Mouse (Mus musculus) forebrain, embryonic 10.5 days (tissue): ENCODE measurements around the gene Gmfb. TPM values are rescaled to one million over a fixed set of nuclear protein-coding genes. Genes with fewer than 3 reads are reported as not detected.
"Not testable (repeated sequence)": the region's sequence is repeated elsewhere in the genome, so short reads cannot be mapped to it uniquely, and the experiment has no call there.

Experiments
- DNase-seq: peaks from one replicate; pipeline ENCODE4 v3.0.0-alpha.2; 2017; ENCODE audit warnings: low spot score; ENCODE audit errors: extremely low spot score
- H3K27ac ChIP-seq: fragments of 300-500 bp; sonication (generic); 2 replicates; pipeline ENCODE4 v1.5.1; 2016; ENCODE audit warnings: mild to moderate bottlenecking
- H3K27me3 ChIP-seq: fragments of 300-500 bp; sonication (generic); 2 replicates; pipeline ENCODE4 v1.6.1; 2016; ENCODE audit warnings: mild to moderate bottlenecking; ENCODE audit not compliant: poor library complexity, severe bottlenecking
- H3K36me3 ChIP-seq: fragments of 300-500 bp; sonication (generic); replicated peaks from 2 replicates; pipeline ENCODE4 v1.6.1; 2016; ENCODE audit warnings: mild to moderate bottlenecking, moderate library complexity
- H3K4me1 ChIP-seq: fragments of 300-500 bp; sonication (generic); 2 replicates; pipeline ENCODE4 v1.6.1; 2016
- H3K4me3 ChIP-seq: fragments of 300-500 bp; sonication (generic); 2 replicates; pipeline ENCODE4 v1.5.1; 2016; ENCODE audit warnings: mild to moderate bottlenecking, moderate library complexity
- H3K9me3 ChIP-seq: fragments of 300-500 bp; sonication (generic); 2 replicates; pipeline ENCODE4 v1.6.1; 2016; ENCODE audit warnings: mild to moderate bottlenecking, moderate library complexity
- WGBS: fragments of 180-500 bp; shearing (Covaris S2); methylation state at CpG from one replicate; pipeline ENCODE4 v1.1.7; 2016; 5-methylcytosine and 5-hydroxymethylcytosine counted together
- polyA plus RNA-seq: library from polyadenylated mRNA; unstranded; fragments of >200 nt; fragmentation: Nextera tagmentation; extraction: Ambion mirVana; gene quantifications from 2 replicates; pipeline ENCODE4 v1.2.1, GENCODE M21; 2016

Gene Gmfb
- polyA plus RNA-seq, 1 experiment from 2014 or later, result 106 TPM

- Histone ChIP-seq H3K27me3 (peaks cover 9% of the 10 kb centered on the region), H3K4me1 (peaks cover 19% of the 10 kb centered on the region), H3K36me3 (no peaks in the 10 kb centered on the region; the same call in 1 of the 2 replicates), H3K9me3 (no peaks in the 10 kb centered on the region), H3K27ac (no peak overlapping the region), H3K4me3 (no peak overlapping the region)
- 81% methylated on average over 2 of the region's 2 CpGs for WGBS
- no peak for DNase-seq
Observed at GRCm38 (mm10) chr14:46823996-46824395, 2.0 kb upstream of the Gmfb start.

GRCm38 (mm10) chr14:46821271-46821872 lies 670 bp downstream of the Gmfb start:
- Histone ChIP-seq H3K36me3 (peaks cover 17% of the 10 kb centered on the region), H3K4me3 (peak overlapping the region; percentile 86), H3K27ac (peak overlapping the region; percentile 93), H3K4me1 (peaks cover 19% of the 10 kb centered on the region), H3K9me3 (no peaks in the 10 kb centered on the region), H3K27me3 (peaks cover 9% of the 10 kb centered on the region)
- WGBS, result 2% methylated on average over 11 of the region's 11 CpGs
- no peak for DNase-seq

- H3K27ac ChIP-seq, H3K9me3 ChIP-seq, DNase-seq, H3K27me3 ChIP-seq, H3K4me3 ChIP-seq: not testable (repeated sequence)
- Histone ChIP-seq H3K36me3 (peaks cover 27% of the 10 kb centered on the region), H3K4me1 (peaks cover 19% of the 10 kb centered on the region)
- WGBS, result 92% methylated on average over 6 of the region's 6 CpGs
Observed at GRCm38 (mm10) chr14:46819961-46820360, 2.1 kb downstream of the Gmfb start.

- no peaks in the 10 kb centered on the region for H3K9me3 ChIP-seq
- H3K36me3 ChIP-seq, result peaks cover 38% of the 10 kb centered on the region
- no peak overlapping the region for H3K27ac ChIP-seq
- WGBS, result 96% methylated on average over 7 of the region's 7 CpGs
- no peak for DNase-seq
- H3K4me3 ChIP-seq, result no peak overlapping the region
- peaks cover 6% of the 10 kb centered on the region for H3K27me3 ChIP-seq
- H3K4me1 ChIP-seq, result peaks cover 19% of the 10 kb centered on the region
Observed at GRCm38 (mm10) chr14:46818743-46819142, 3.3 kb downstream of the Gmfb start.

- Histone ChIP-seq H3K27ac (no peak overlapping the region), H3K36me3 (peaks cover 55% of the 10 kb centered on the region), H3K27me3 (no peaks in the 10 kb centered on the region), H3K9me3 (no peaks in the 10 kb centered on the region), H3K4me1 (peaks cover 15% of the 10 kb centered on the region), H3K4me3 (no peak overlapping the region)
- DNase-seq, result no peak
- WGBS, result 96% methylated on average over 8 of the region's 8 CpGs
Observed at GRCm38 (mm10) chr14:46816916-46817622, 5.0 kb downstream of the Gmfb start.

- peaks cover 7% of the 10 kb centered on the region for H3K4me1 ChIP-seq
- H3K27ac ChIP-seq, result no peak overlapping the region
- no peak for DNase-seq
- peaks cover 69% of the 10 kb centered on the region for H3K36me3 ChIP-seq
- H3K27me3 ChIP-seq, result no peaks in the 10 kb centered on the region
- 82% methylated on average over 6 of the region's 6 CpGs for WGBS
- no peaks in the 10 kb centered on the region for H3K9me3 ChIP-seq
- H3K4me3 ChIP-seq, result no peak overlapping the region
Observed at GRCm38 (mm10) chr14:46815640-46816039, 6.4 kb downstream of the Gmfb start.

GRCm38 (mm10) chr14:46807927-46808326 lies 14.1 kb downstream of the Gmfb start:
- Histone ChIP-seq H3K27me3 (no peaks in the 10 kb centered on the region), H3K27ac (no peak overlapping the region), H3K4me3 (no peak overlapping the region), H3K9me3 (no peaks in the 10 kb centered on the region), H3K4me1 (no peaks in the 10 kb centered on the region), H3K36me3 (peaks cover 43% of the 10 kb centered on the region)
- DNase-seq, result no peak
- 91% methylated on average over 3 of the region's 3 CpGs for WGBS

- DNase-seq, result no peak
- no peaks in the 10 kb centered on the region for H3K4me1 ChIP-seq
- H3K36me3 ChIP-seq, result peaks cover 26% of the 10 kb centered on the region
- H3K27me3 ChIP-seq, result no peaks in the 10 kb centered on the region
- 87% methylated on average over 5 of the region's 5 CpGs for WGBS
- H3K9me3 ChIP-seq, result no peaks in the 10 kb centered on the region
- no peak overlapping the region for H3K4me3 ChIP-seq
- H3K27ac ChIP-seq, result no peak overlapping the region
Observed at GRCm38 (mm10) chr14:46806186-46806585, 15.9 kb downstream of the Gmfb start.

GRCm38 (mm10) chr14:46803791-46804190 lies 18.3 kb downstream of the Gmfb start:
- no peaks in the 10 kb centered on the region for H3K4me1 ChIP-seq
- H3K9me3 ChIP-seq, result no peaks in the 10 kb centered on the region
- WGBS, result 97% methylated on average over 1 of the region's 1 CpGs

GRCm38 (mm10) chr14:46803259-46803658 lies 18.8 kb downstream of the Gmfb start:
- 92% methylated on average over 4 of the region's 4 CpGs for WGBS
- Histone ChIP-seq H3K27ac (no peak overlapping the region), H3K4me1 (no peaks in the 10 kb centered on the region), H3K27me3 (no peaks in the 10 kb centered on the region), H3K4me3 (no peak overlapping the region), H3K36me3 (peaks cover 10% of the 10 kb centered on the region), H3K9me3 (no peaks in the 10 kb centered on the region)
- DNase-seq, result no peak

More at GRCm38 (mm10) chr14:46803791-46804190, 18.3 kb downstream of the Gmfb start:
- no peak for DNase-seq
- Histone ChIP-seq H3K27ac (no peak overlapping the region), H3K27me3 (no peaks in the 10 kb centered on the region), H3K36me3 (peaks cover 12% of the 10 kb centered on the region), H3K4me3 (no peak overlapping the region)

GRCm38 (mm10) chr14:46800684-46801345 lies 21.2 kb downstream of the Gmfb start:
- H3K36me3 ChIP-seq, result peaks cover 10% of the 10 kb centered on the region
- H3K27ac ChIP-seq, result no peak overlapping the region
- no peaks in the 10 kb centered on the region for H3K9me3 ChIP-seq
- H3K4me1 ChIP-seq, result no peaks in the 10 kb centered on the region
- H3K27me3 ChIP-seq, result no peaks in the 10 kb centered on the region
- no peak for DNase-seq
- WGBS, result 94% methylated on average over 3 of the region's 3 CpGs
- H3K4me3 ChIP-seq, result no peak overlapping the region

- Histone ChIP-seq H3K4me3 (no peak overlapping the region), H3K27me3 (no peaks in the 10 kb centered on the region), H3K9me3 (no peaks in the 10 kb centered on the region), H3K27ac (no peak overlapping the region), H3K4me1 (0 out of 2 replicates have a peak, but pooled peaks cover 3% of the 10 kb centered on the region), H3K36me3 (peaks cover 2% of the 10 kb centered on the region)
- DNase-seq, result no peak
- WGBS, result 93% methylated on average over 5 of the region's 5 CpGs
Observed at GRCm38 (mm10) chr14:46794157-46794556, 27.9 kb downstream of the Gmfb start.

GRCm38 (mm10) chr14:46790723-46791122 lies 31.3 kb downstream of the Gmfb start:
- 93% methylated on average over 6 of the region's 6 CpGs for WGBS
- Histone ChIP-seq H3K36me3 (no peaks in the 10 kb centered on the region; the same call in 1 of the 2 replicates), H3K4me3 (no peak overlapping the region), H3K27ac (no peak overlapping the region), H3K27me3 (no peaks in the 10 kb centered on the region), H3K4me1 (peaks cover 25% of the 10 kb centered on the region), H3K9me3 (no peaks in the 10 kb centered on the region)
- DNase-seq, result no peak
